Mouse (Mus musculus): ENCODE results near the gene Cpxm2.

Cpxm2 gene

DNA sequence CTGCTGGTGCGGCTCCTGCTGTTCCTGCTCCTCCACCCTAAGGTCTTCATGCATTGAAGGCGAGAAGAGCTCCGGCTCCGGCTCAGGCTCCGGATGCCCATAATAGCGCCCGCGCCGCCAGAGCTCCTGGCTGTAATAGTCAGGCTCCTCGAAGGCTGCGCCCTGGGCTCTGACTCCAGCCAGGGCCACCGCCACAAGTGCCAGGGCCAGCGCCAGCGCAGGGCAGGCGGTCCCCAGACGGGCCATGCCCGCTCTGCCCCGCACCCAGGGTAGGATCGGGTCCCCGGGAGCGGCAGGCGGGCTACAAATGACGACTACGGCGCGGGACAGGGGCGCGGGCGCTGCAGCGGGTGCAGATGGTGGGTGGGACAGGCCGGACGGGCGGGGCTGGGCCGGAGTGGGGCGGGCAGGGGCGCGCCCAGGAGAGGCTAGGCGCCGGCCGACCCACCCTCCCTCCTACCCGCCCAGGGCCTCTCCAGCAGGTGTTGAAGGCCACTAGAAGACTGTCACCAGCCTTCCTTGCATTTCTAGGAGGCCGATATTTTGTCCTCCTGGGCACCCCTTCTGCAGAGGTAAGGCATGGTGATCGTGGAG lies at the start of gene Cpxm2:
Gene Cpxm2 (minus strand): TSS at position 372 of the 594 bp plus-strand sequence.
- in situ Hi-C loops (cut with MboI, MseI), result no loop called here

DNA sequence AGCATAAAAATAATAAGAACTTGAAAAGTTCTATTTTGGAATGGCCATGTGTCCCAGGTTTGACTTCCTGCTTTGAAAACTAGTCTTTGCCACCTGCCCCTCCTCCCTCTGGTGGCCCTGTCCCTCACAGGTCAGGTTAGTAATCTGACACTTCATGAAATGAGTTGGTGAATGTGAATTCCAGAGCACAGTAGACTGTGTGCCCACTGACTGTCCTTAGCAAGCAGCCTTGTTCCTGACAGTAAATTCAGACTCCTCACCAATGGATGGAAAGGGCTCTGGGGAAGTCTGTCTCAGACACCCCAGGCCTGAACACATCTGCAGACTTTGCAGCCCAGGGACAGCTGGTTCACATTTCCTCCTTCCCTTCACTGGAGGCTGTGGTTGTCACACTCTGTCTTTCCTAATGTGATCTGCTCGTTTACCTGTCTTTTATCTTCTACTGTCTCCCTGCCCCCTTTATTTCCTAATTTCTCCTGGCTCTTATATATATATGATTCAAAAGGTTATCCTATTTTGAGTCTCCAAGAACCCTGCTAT lies 49.6 kb upstream of the Cpxm2 start:
- in situ Hi-C loops (cut with MboI, MseI), result no loop called here

DNA sequence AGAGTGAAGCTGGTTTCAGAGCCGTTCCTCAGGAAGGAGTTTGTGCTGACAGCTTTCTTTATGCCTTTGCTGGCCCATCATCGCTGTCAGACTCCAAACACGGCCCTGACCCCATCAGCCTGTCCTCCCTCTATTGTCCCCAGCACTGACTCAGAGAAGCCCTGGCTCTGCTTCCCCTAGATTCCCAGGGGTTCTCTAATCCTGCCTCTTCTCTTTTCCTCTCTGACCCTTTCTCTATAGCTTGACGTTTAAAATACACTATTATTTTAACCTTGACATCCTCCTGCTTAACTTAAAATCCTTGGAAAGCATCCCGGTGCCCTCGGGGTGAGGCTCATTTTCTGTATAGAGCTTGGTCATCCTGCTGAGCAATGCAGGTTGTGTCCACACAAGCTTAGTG lies 45.1 kb upstream of the Cpxm2 start:
- in situ Hi-C loops (cut with MboI, MseI), result no loop called here

DNA sequence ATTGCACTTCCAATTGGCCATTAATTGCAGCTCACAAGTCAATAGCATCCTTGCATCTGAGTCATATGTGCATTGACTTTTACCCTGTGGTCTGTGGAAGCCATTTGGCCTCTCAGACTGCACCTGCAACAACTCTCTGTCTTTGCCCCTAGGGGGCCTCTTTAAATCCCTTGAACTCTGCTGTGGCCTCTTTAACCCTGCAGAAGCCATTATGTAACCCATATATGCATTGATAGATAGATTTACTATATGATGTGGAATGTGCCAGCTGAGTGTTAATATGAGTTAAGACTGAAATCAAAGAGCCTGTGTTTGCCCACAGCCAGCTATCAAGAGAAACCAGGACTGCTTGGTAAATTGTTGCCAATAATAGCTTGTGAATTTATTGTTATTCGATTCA lies 44.3 kb upstream of the Cpxm2 start:
- in situ Hi-C loops (cut with MboI, MseI), result no loop called here

DNA sequence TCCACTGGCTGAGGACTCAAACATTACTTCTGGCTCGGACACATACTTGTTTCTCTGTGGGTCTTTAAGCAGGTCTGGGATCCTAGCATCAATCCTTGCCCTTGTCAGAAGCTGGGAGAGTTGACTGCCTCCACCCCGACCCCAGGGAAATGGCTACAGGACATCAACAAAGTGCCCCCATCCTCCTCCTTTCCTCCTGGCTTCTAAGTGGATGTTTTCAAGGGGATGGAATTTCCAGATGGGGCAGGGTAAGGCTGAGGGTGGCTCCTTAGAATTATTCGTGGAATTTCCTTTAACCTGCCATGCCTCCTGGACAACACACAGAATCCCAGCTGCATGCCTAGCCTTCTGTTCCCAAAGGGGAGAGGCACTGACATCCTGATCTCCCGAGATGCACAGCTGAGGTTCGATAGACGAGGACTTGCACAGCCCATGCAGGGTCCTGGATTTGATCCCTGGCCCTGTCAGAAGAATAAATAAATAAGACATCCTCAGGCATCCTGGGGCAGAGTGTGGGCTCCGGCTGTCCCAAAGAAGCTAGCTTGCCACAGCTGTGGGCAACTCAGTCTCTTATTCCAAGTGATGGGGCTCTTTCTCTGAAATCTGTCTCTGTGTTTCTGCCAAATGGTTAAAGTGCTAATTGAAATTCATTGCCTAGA lies 43.4 kb upstream of the Cpxm2 start:
- in situ Hi-C loops (cut with MboI, MseI), result no loop called here

DNA sequence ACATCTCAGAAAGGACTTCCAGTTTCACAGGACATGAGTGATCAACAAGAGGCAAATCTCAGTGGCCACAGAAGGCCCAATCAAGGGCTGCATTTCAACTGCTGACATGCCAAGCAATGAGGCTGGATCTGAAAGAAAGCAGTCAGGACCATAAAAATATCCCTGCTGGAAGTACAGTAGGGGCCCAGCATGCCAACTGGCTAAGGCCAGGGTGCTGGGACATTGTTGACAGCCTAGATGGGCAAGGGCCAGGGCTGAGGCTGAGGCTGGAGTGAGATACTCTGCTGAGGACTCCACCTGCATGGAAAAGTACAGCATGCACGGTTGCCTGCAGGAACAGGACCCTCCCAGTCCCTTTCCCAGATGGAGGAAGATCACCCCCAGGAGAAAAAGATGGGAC lies 42.0 kb upstream of the Cpxm2 start:
- in situ Hi-C loops (cut with MboI, MseI), result no loop called here

DNA sequence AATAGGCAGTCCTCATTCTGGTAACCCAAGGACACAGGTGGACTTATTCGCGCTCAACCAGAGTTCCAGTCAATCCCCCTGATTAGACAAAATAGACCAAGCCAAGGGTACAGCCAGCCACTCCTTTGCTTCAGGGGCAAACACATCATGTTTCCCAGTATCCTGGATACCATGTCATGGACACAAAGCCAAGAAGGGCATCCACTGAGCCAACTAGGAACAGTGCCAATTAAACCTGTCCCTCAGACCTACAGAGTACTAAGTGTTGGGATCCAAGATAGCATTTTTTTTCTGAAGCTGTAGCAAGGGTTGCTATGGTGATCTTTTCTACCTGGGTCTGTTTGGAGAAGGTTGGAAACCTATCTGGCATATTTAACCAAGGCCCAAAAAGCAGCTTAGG lies 39.1 kb upstream of the Cpxm2 start:
- in situ Hi-C loops (cut with MboI, MseI), result no loop called here

DNA sequence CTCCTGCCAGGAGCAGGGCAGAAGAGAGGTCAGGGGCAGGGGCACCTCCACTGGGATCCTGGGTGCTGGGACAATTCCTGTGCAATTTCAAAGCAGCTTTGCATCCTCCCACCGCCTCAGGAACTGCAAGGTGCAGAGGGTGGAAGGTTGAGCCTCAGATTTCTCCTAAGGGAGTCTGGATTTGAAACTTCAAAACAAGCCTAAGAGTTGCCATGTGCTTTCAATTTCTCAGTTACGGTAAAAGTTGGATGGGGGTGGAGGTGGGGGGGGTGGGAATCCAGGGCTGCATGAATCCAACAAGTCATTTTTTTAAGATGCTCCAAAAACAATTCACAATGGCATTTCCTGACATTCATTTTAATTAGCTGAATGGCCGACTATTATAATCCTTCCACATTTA lies 32.9 kb upstream of the Cpxm2 start:
- in situ Hi-C loops (cut with MboI, MseI), result no loop called here

DNA sequence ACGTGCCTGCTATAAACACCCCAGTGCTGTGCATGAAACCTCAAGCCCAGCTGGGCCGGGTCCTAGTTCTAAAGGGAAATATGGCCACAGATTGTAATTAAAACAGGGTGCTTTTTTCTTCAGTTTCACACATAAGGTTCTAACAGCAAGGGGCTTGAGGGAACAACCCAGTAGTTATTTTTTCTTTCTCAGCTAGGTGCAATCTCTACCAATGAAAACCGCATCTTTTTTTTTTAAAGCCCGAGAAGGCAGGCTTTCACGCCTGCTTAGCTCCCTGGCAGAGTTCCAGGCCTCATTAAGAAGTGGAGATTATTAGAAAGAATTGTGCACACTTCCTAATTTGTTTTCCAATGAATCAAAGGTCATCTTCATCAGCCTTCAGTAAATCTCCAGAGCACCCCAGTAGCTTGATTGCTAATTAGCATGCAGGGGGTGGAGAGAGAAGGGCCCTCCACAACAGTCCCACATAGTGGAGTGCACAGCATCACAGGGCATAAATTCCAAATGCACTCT lies 29.4 kb upstream of the Cpxm2 start:
- in situ Hi-C loops (cut with MboI, MseI), result no loop called here

DNA sequence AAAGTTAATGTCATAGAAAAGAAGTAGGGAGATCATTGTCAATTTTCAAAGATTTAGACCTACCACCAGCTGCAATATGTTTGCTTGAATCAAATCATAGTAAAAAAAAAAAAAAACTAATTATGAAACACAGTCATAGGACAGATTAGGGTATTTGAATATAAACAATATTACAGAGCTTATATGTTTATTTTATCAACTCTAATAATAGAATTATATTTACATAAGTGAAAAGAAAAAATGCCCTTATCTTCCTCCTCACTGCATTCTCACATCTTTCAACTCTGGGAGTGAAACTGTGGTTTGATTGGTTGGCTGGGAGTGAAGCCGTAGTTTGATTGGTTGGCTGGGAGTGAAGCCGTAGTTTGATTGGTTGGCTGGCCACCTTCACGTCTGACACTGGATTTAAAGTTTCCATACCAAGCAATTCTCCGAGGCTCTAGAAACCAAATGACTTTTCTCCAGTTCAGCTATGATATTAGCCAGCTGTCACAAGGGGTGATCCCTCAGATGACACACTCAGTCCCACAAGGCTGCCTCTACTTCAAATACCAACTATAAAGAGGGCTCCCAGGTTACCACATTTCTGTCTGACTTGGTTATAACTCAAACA lies 27.2 kb upstream of the Cpxm2 start:
- in situ Hi-C loops (cut with MboI, MseI), result no loop called here

DNA sequence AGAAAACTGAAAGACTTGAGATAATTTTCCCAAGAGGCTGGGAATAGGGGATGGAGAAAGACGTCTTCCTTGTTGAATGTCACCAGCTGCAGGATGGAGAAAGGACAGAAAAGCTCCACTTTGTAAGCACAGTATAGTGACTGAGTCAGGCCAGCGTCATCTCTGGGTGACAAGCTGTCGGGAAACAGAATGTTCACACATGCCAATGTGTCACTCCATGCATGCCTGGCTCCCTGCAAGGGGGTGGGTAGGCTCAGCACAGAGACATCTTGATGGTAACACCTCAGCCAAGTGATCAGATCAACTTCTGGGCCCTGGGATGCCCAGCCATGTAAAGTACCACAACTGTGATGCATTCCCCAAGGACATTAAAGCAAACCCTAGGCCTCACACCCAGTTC lies 26.5 kb upstream of the Cpxm2 start:
- in situ Hi-C loops (cut with MboI, MseI), result no loop called here

DNA sequence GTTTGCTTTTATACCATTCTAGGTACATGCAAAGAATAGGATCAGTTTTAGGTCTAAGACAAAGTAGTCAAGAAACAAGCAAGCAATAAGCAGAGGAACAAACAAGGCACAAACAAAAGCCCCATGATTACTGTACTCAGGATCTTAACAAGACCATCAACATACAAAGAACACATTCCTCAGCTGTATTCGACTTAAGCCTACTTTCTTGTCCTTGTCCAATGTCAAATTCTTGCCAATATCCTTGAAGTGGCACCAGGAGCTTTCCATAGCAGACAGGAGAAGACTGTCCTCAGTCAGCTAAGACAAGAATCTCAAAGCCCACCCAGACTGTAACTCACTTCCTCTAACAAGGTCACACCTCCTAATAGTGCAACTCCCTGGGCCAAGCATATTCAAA lies 24.5 kb upstream of the Cpxm2 start:
- in situ Hi-C loops (cut with MboI, MseI), result no loop called here

DNA sequence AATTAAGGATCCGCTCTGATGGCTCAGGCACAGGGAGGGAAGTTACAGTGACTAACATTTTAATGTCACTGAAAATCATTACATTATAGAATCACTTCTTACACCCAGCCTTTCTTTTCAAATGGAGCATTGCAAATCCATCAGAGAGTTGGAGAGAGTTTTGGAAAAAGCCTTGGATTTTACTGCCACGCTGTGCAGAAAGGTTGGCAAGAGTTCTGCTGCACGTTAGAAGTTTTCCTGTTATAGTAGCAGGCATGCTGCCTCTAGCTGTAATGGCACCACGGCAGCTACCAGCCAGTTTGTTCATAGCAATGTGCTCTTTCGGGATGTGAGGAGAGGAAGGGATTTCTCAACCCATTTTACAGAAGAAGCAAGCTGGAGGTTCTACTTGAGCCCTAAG lies 20.2 kb upstream of the Cpxm2 start:
- in situ Hi-C loops (cut with MboI, MseI), result no loop called here

DNA sequence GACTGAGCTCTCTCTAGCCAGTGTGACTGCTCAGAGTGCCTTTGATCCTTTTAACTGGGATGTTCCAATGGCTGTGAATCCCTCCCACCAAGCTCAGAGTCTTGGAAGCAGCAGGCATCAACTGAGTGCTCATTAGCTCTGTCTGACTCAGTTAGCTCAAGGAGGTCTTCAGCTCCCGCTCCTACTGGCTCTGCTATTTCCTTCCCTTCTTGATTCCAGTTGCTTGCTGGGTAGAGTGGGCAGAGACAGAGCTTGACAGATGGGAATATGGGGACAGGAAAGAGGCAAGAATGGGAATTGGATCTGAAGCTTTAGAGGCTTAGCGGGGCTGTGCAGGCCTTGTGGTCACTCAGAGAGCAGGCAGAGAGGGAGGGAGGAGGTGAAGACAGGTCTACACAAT lies 19.8 kb upstream of the Cpxm2 start:
- in situ Hi-C loops (cut with MboI, MseI), result no loop called here

DNA sequence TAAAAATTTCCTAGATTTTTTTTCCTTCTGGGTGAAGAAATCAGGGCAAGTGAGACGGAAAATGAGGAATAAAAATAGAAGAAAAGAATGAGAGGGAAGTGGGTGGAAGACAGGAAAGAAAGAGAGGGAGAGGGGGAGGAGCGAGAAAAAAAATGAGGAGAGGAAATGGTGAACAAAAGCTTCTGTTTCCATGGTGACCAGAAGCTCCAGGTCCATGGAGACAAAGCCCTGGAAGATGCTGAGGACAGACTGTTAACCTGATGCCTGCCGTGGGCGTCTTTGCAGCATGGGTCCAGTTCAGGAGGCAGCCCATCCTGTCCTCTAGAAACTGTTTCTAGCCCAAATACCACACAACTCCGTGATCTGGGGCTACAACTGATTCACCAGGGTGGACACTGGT lies 17.7 kb upstream of the Cpxm2 start:
- in situ Hi-C loops (cut with MboI, MseI), result no loop called here

DNA sequence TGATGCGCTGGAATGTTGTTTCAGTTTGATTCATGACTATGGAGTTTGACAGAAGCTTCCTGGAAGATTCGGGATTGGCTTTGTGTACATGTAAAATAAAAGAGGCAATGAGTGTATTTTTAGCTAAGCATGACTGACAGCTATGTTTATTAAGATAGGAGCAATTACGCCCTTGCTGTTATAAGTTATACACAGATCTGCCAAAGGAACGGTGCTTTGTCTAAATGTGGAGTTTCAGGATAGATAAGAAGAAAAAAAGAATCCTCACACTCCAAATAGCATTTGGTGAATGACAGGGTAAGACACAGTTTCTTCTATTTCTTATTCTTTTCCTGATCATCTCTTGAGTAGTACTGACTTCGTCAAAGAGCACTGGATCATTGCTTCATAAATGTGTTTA lies 17.2 kb upstream of the Cpxm2 start:
- in situ Hi-C loops (cut with MboI, MseI), result no loop called here

DNA sequence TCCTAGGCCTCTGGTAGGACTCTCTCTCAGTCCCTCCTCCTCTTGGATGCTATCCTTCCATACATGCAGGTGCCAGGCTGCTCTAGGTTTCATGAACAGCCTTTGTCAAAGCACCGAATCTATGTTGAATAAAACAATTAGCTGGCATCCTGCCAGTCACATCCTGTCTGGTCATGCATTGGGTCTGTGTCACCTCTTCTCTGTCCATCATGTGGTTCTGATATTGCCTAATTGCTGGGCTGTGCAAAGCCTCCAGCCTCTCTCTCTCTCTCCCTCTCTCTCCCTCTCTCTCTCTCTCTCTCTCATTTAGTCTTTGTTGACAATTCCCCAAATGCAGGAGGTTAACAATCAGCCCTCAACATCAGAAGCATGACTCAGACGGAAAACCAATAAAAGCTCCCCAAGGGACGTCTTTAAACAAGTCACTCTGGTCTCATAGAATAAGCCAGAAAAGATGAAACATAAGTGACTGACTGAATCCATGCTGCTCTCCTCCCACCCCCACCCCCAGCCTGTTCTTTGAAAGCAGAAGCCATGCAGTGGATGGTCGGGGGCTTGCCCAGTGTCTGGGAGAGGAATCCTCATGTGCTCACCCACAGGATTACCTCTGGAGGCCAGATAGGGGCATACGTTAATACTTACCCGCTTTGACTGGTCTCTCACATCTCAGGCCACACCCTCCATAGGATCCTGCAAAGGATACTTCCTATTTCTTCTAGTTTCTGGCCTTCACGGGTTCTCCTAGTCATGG lies 15.1 kb upstream of the Cpxm2 start:
- in situ Hi-C loops (cut with MboI, MseI), result no loop called here

DNA sequence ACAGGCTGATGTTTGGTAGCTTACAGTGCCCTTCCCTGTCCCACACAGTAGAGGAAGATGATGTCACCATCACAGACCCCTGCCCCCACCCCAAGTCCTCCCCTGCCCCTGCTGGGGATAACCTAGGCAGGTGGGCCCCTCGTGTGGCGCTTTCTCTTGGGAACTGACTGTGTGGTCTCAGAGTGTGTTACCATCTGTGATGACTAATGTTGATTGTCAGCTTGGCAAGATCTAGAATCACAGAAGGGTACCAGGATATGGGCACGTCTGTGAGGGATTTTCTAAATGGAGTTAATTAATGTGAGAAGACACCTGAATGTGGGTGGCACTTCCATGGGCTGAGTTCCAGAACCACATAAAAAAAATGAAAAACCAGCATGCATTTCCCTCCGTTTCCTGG lies 12.7 kb upstream of the Cpxm2 start:
- in situ Hi-C loops (cut with MboI, MseI), result no loop called here

DNA sequence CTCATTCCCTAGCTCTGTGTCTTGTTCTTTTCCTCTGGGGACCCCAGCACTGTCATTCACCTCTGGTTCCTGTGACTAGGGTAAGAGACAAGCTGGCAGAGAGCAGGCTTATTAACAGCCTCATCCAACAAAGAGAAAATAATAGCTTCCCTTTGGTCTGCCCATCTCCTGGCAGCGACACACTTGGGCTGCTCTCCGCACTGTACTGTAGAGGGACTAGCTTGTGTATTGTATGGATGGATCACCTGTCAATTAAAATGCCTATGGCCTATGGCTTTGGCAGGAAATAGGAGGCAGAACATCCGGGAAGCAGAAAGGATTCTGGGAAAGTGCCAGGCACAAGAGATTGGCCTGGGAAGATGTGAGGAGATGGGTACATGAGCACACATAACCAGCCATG lies 7.7 kb upstream of the Cpxm2 start:
- in situ Hi-C loops (cut with MboI, MseI), result no loop called here

DNA sequence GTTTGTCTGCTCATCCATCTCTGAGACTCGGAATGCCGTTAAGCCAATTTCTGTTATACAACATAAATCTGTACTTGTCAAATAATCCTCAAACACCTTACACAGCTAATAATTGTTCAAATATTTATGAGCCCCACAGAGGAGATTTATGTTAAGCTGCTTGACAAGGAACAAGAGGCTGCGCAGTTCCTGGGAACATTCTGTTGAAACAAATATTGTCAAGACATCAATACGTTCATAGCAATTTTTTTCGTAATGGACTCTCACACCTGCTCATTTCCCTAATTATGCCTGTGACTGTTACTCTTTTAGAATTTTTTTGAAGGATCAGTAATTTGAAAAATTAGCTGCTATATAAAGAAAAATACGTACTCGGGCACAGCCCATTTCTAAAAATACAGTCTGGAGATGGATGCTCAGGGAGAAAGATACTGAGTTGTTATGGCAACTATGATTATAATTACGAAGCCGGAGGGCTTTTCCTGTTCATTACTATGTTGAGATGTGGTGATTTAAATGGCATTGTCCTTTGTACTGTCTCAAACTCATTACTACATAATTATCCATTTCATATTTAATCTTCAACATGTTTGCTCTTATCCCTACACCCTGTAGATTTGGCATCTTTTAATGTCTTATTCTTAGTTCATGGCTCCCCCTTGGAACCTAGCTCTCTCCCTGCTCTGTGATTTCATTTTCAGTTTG lies 3.9 kb upstream of the Cpxm2 start:
- in situ Hi-C loops (cut with MboI, MseI), result no loop called here

DNA sequence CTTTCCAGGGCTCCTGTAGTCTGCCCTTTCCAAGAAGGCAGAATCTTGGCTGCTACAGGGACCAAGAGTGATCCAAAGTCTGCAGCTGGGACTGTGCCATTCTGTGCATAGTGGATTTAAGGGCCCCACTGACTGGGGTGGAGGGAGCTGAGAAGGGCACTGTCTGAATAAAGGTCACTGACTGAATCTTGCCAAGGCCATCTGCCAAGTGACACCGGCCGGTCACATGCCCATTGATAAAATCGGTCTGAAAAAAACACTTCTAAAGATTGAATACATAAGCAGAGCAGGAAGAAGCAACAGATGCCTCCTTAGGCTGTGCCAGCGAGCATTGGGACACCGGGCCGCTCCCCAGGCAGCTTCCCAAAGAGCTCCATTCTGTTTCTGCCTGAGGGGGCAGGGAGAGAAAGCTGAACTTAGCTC lies 803 bp downstream of the Cpxm2 start:
- in situ Hi-C loops (cut with MboI, MseI), result no loop called here

All from T-helper 1 cell (primary cell).